In genomic region chr12:72723965-72724364, GRCm38 (mm10) we compare ENCODE assay signal across 14 mouse cellular contexts. TPM values are rescaled to one million over a fixed set of nuclear protein-coding genes. Genes with fewer than 3 reads are reported as not detected.
DNase-seq lines count a peak whose midpoint lies in the region; ATAC-seq and TF ChIP-seq lines count a peak whose summit lies in the region.
"Had no signal": no experiment of that assay in that cellular context is flagged by ENCODE, and none has a peak within 500 bp of the region (broad histone marks: within the 10 kb centered on the region; RNA-seq: fewer than 3 reads in every experiment).

No protein-coding gene starts in this region.

- DNase-seq in heart, adult 11 months, result peak; percentile 85
- DNase-seq in NIH3T3 (ENCODE audit: low read depth), result peak; percentile 43
- peak; percentile 19 to 36 for DNase-seq in lung, postnatal 4 days
- no peak for DNase-seq in left cerebral cortex, adult 11 months (ENCODE audit: low spot score)
- DNase-seq: cerebellum, adult 11 months had no signal

- no peak for TF ChIP-seq POLR2A in embryonic fibroblast, embryonic 13.5 days (IDR thresholded peaks at IDR 0.05; ENCODE audit: low read depth, low read length)

- no peak overlapping the region for H3K4me2 ChIP-seq in heart, embryonic 11.5 days
- no peak overlapping the region for H3K4me2 ChIP-seq in hindbrain, embryonic 16.5 days (ENCODE audit: low read length)
- H3K4me2 ChIP-seq: liver, embryonic 15.5 days had no signal

- H3K4me1 ChIP-seq in heart, embryonic 11.5 days (ENCODE audit: control insufficient read depth, insufficient read depth, low read length), result peaks cover 4% of the 10 kb centered on the region; the same call in 1 of the 2 replicates
- H3K4me1 ChIP-seq in embryonic fibroblast, embryonic 13.5 days (ENCODE audit: control insufficient read depth, insufficient read depth, low read length), result peaks cover 5% of the 10 kb centered on the region; the same call in 1 of the 2 replicates
- no peaks in the 10 kb centered on the region for H3K4me1 ChIP-seq in hindbrain, embryonic 16.5 days (ENCODE audit: control insufficient read depth, insufficient read depth, low read depth, low read length)
- H3K4me1 ChIP-seq: embryonic facial prominence, embryonic 10.5 days; liver, embryonic 15.5 days had no signal

- H3K9me3 ChIP-seq in heart, embryonic 11.5 days (replicated peaks; ENCODE audit: control insufficient read depth, low read length), result no peaks in the 10 kb centered on the region
- no peaks in the 10 kb centered on the region for H3K9me3 ChIP-seq in hindbrain, embryonic 16.5 days (ENCODE audit: control insufficient read depth, low read length)
- H3K9me3 ChIP-seq: embryonic facial prominence, embryonic 10.5 days; heart, embryonic 10.5 days; liver, embryonic 15.5 days had no signal

- WGBS in heart, embryonic 11.5 days (ENCODE audit: insufficient replicate concordance), result 49% methylated on average over 3 of the region's 3 CpGs
- 61% methylated on average over 3 of the region's 3 CpGs for WGBS in hindbrain, embryonic 16.5 days

- H3K4me3 ChIP-seq in heart, embryonic 11.5 days (ENCODE audit: low read depth, low read length), result no peak overlapping the region
- H3K4me3 ChIP-seq in embryonic fibroblast, embryonic 13.5 days (ENCODE audit: insufficient read depth, low read length), result no peak overlapping the region
- H3K4me3 ChIP-seq in hindbrain, embryonic 16.5 days (ENCODE audit: low read length), result no peak overlapping the region
- H3K4me3 ChIP-seq: embryonic facial prominence, embryonic 10.5 days; heart, embryonic 10.5 days; liver, embryonic 15.5 days had no signal

- H3K27ac ChIP-seq in heart, embryonic 11.5 days (ENCODE audit: low read depth, low read length), result no peak overlapping the region
- H3K27ac ChIP-seq in embryonic fibroblast, embryonic 13.5 days (ENCODE audit: insufficient read depth, low read length), result peak overlapping the region; percentile 67; the same call in 1 of the 2 replicates
- H3K27ac ChIP-seq in hindbrain, embryonic 16.5 days (ENCODE audit: low read depth, low read length), result no peak overlapping the region
- H3K27ac ChIP-seq: embryonic facial prominence, embryonic 10.5 days; heart, embryonic 10.5 days; hindbrain, postnatal 0 days; liver, embryonic 15.5 days had no signal

- H3K9ac ChIP-seq in heart, embryonic 11.5 days (ENCODE audit: low read depth, low read length), result no peak overlapping the region
- H3K9ac ChIP-seq in hindbrain, embryonic 16.5 days (ENCODE audit: low read depth, low read length), result no peak overlapping the region
- H3K9ac ChIP-seq: liver, embryonic 15.5 days had no signal

- no peak for TF ChIP-seq CTCF in embryonic fibroblast, embryonic 13.5 days (IDR thresholded peaks at IDR 0.05; ENCODE audit: borderline replicate concordance, insufficient read depth, low read length)

- H3K36me3 ChIP-seq in heart, embryonic 11.5 days (ENCODE audit: control insufficient read depth, insufficient read depth, low read length), result no peaks in the 10 kb centered on the region
- no peaks in the 10 kb centered on the region for H3K36me3 ChIP-seq in hindbrain, embryonic 16.5 days (ENCODE audit: control insufficient read depth, insufficient read depth, low read length)
- H3K36me3 ChIP-seq: embryonic facial prominence, embryonic 10.5 days; heart, embryonic 10.5 days; liver, embryonic 15.5 days had no signal

- no peaks in the 10 kb centered on the region for H3K27me3 ChIP-seq in heart, embryonic 11.5 days (ENCODE audit: control insufficient read depth, insufficient read depth, low read length)
- H3K27me3 ChIP-seq in hindbrain, embryonic 16.5 days (replicated peaks; ENCODE audit: control insufficient read depth, insufficient read depth, low read length), result no peaks in the 10 kb centered on the region
- H3K27me3 ChIP-seq: liver, embryonic 15.5 days had no signal

- no peak for ATAC-seq in heart, embryonic 11.5 days (replicated peaks; ENCODE audit: insufficient number of reproducible peaks, low FRiP score, low TSS enrichment)
- no peak for ATAC-seq in hindbrain, embryonic 16.5 days
- ATAC-seq in megakaryocyte progenitor cell, adult 5-6 weeks (replicated peaks; ENCODE audit: poor library complexity), result no peak
- ATAC-seq: forebrain, embryonic 14.5 days; hindbrain, postnatal 0 days had no signal

RNA-seq across cellular contexts. Expression of gene Ppm1a, which starts 33.3 kb away (rescaled TPM):
- 47.7 and 51.2 TPM in 2 replicates for polyA plus RNA-seq in heart, embryonic 11.5 days (2014; fragmentation: Nextera tagmentation; extraction: Ambion mirVana)
- polyA plus RNA-seq in embryonic fibroblast, embryonic 13.5 days (2011; ENCODE audit: insufficient read length, low read depth, missing spikeins), result 153 and 158 TPM in 2 replicates
- 25.7 and 47.5 TPM in 2 replicates for polyA plus RNA-seq in hindbrain, embryonic 16.5 days (2015; fragmentation: Nextera tagmentation; extraction: Ambion mirVana)
- 53.5 and 54.8 TPM in 2 replicates for total RNA-seq in megakaryocyte progenitor cell, adult 5-6 weeks (2015)
- 81.4 and 94.7 TPM in 2 replicates for total RNA-seq in megakaryocyte progenitor cell, adult 5-6 weeks (2017)

RNA-seq across cellular contexts. Expression of gene Dhrs7, which starts 59.3 kb away (rescaled TPM):
- 33.1 and 35.9 TPM in 2 replicates for polyA plus RNA-seq in heart, embryonic 11.5 days (2014; fragmentation: Nextera tagmentation; extraction: Ambion mirVana)
- polyA plus RNA-seq in embryonic fibroblast, embryonic 13.5 days (2011; ENCODE audit: insufficient read length, low read depth, missing spikeins), result 21.9 and 31.6 TPM in 2 replicates
- 20.4 and 22.7 TPM in 2 replicates for polyA plus RNA-seq in hindbrain, embryonic 16.5 days (2015; fragmentation: Nextera tagmentation; extraction: Ambion mirVana)
- 30.0 and 33.0 TPM in 2 replicates for total RNA-seq in megakaryocyte progenitor cell, adult 5-6 weeks (2015)
- total RNA-seq in megakaryocyte progenitor cell, adult 5-6 weeks (2017), result 49.9 and 59.7 TPM in 2 replicates
